Mouse (Mus musculus) urinary bladder, postnatal 36 days (tissue): ENCODE measurements around the gene Tpra1.

ENCODE experiments used
- DNase-seq, 2 experiments: peaks; one replicate each; pipeline ENCODE4 v3.0.0; 2022; ENCODE audit warnings: low spot score in 2 of 2, mixed read lengths in 1 of 2

Tpra1 gene

GRCm38 (mm10) chr6:88889410-88890042, 12.5 kb upstream of the Tpra1 start:
- no peak for DNase-seq

- no peak for DNase-seq
Observed at GRCm38 (mm10) chr6:88890832-88891231, 11.2 kb upstream of the Tpra1 start.

- DNase-seq, result peak in 1 of 2 experiments; percentile 45
Observed at GRCm38 (mm10) chr6:88893559-88893958, 8.5 kb upstream of the Tpra1 start.

GRCm38 (mm10) chr6:88895943-88896342, 6.1 kb upstream of the Tpra1 start:
- no peak for DNase-seq

GRCm38 (mm10) chr6:88897246-88897645, 4.8 kb upstream of the Tpra1 start:
- DNase-seq, result no peak

GRCm38 (mm10) chr6:88898534-88899048, 3.5 kb upstream of the Tpra1 start, which contains the start of gene Mcm2:
TSS of gene Mcm2 (minus strand) at chr6:88898780.
- peak; percentile 88 to 96 for DNase-seq

GRCm38 (mm10) chr6:88899086-88899485, 3.0 kb upstream of the Tpra1 start:
- DNase-seq, result no peak

GRCm38 (mm10) chr6:88899628-88900027, 2.4 kb upstream of the Tpra1 start:
- no peak for DNase-seq

GRCm38 (mm10) chr6:88901471-88901870, 580 bp upstream of the Tpra1 start:
- DNase-seq, result no peak

- no peak for DNase-seq
Observed at GRCm38 (mm10) chr6:88903708-88904107, 1.7 kb downstream of the Tpra1 start.

GRCm38 (mm10) chr6:88904456-88904974, 2.5 kb downstream of the Tpra1 start:
- DNase-seq, result no peak

GRCm38 (mm10) chr6:88905042-88905441, 3.0 kb downstream of the Tpra1 start:
- DNase-seq, result no peak

- DNase-seq, result peak; percentile 52 to 56
Observed at GRCm38 (mm10) chr6:88906369-88907108, 4.5 kb downstream of the Tpra1 start.

- no peak for DNase-seq
Observed at GRCm38 (mm10) chr6:88909151-88909550, 7.1 kb downstream of the Tpra1 start.

GRCm38 (mm10) chr6:88913022-88913421, 11.0 kb downstream of the Tpra1 start:
- peak in 1 of 2 experiments; percentile 43 for DNase-seq

GRCm38 (mm10) chr6:88913440-88913839, 11.4 kb downstream of the Tpra1 start:
- no peak for DNase-seq

GRCm38 (mm10) chr6:88914799-88915198, 12.7 kb downstream of the Tpra1 start:
- no peak for DNase-seq

- peak in 1 of 2 experiments; percentile 42 for DNase-seq
Observed at GRCm38 (mm10) chr6:88915510-88915909, 13.5 kb downstream of the Tpra1 start.

- DNase-seq, result no peak
Observed at GRCm38 (mm10) chr6:88916153-88916552, 14.1 kb downstream of the Tpra1 start.

GRCm38 (mm10) chr6:88918802-88919201, 16.8 kb downstream of the Tpra1 start:
- no peak for DNase-seq

- peak; percentile 50 to 66 for DNase-seq
Observed at GRCm38 (mm10) chr6:88924502-88925275, 22.6 kb downstream of the Tpra1 start.

- no peak for DNase-seq
Observed at GRCm38 (mm10) chr6:88925640-88926205, 23.7 kb downstream of the Tpra1 start.
